Mouse (Mus musculus) thymus, adult 2 months (tissue): ENCODE measurements around the gene Pxdn.

ENCODE experiments used
- CTCF ChIP-seq: fragments of 200-500 bp; IDR thresholded peaks from 2 replicates; pipeline ENCODE4 v1.5.1; 2012; ENCODE audit warnings: mild to moderate bottlenecking, control low read depth, low read length, moderate library complexity, borderline replicate concordance; ENCODE audit not compliant: control insufficient read depth, poor library complexity, insufficient read depth; ENCODE audit errors: extremely low read depth
- POLR2A ChIP-seq: fragments of 200-500 bp; IDR thresholded peaks from 2 replicates; pipeline ENCODE4 v1.6.1; 2012; ENCODE audit warnings: mild to moderate bottlenecking, low read length, control low read depth, moderate library complexity; ENCODE audit not compliant: control insufficient read depth, poor library complexity, insufficient read depth; ENCODE audit errors: extremely low read depth

DNA sequence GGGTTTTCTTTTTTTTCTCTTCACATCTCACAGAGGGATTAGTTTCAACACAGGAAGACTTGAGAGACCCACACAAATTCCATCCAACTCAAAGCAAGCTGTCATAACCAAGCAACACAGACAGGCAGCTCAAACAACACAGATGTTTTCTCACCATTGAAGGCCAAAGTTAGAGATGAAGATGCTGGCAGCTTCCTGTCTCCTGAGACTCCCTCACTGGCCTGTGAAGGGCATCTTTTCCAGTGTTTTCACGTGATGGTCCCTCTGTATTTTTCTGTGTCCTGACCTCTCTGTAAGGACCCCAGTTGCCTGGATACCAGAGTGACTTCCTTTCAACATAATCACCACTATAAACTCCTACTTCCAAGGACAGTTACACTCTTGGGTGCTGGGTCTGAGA, 98.0 kb downstream of the Pxdn start:
- no peak for TF ChIP-seq CTCF
- no peak for TF ChIP-seq POLR2A
